Mouse (Mus musculus): ENCODE data around the gene Rilp. TPM values are rescaled to one million over a fixed set of nuclear protein-coding genes. Genes with fewer than 3 reads are reported as not detected.

Gene Rilp
- polyA plus RNA-seq, 1 experiment from 2014 or later: 2.0 TPM

GRCm38 (mm10) chr11:75465051-75465450 lies 44.8 kb upstream of the Rilp start:
- no peak overlapping the region for H3K4me3 ChIP-seq (ENCODE audit: low read length)
- 86% methylated on average over 6 of the region's 6 CpGs for WGBS

GRCm38 (mm10) chr11:75466731-75467505 lies 43.0 kb upstream of the Rilp start:
- no peak overlapping the region for H3K4me3 ChIP-seq (ENCODE audit: low read length)
- peaks cover 14% of the 10 kb centered on the region for H3K36me3 ChIP-seq (ENCODE audit: insufficient read depth, low read length)
- 96% methylated on average over 4 of the region's 4 CpGs for WGBS
- no peak overlapping the region for H3K27ac ChIP-seq (ENCODE audit: low read length)
- no peak overlapping the region for H3K4me2 ChIP-seq (replicated peaks; ENCODE audit: low read depth, low read length)
- H3K9ac ChIP-seq (replicated peaks; ENCODE audit: low read length): no peak overlapping the region
- ATAC-seq (ENCODE audit: low FRiP score, low TSS enrichment): no peak
- peaks cover 3% of the 10 kb centered on the region for H3K9me3 ChIP-seq (ENCODE audit: low read length)
- peaks cover 33% of the 10 kb centered on the region for H3K4me1 ChIP-seq (ENCODE audit: insufficient read depth, low read length)
- H3K27me3 ChIP-seq (ENCODE audit: insufficient read depth, low read length): no peaks in the 10 kb centered on the region

More at GRCm38 (mm10) chr11:75465051-75465450, 44.8 kb upstream of the Rilp start:
- no peak for ATAC-seq (ENCODE audit: low FRiP score, low TSS enrichment)
- H3K4me2 ChIP-seq (replicated peaks; ENCODE audit: low read depth, low read length): no peak overlapping the region
- H3K27ac ChIP-seq (ENCODE audit: low read length): no peak overlapping the region
- peaks cover 36% of the 10 kb centered on the region for H3K4me1 ChIP-seq (ENCODE audit: insufficient read depth, low read length)
- peaks cover 3% of the 10 kb centered on the region for H3K9me3 ChIP-seq (ENCODE audit: low read length)
- peaks cover 14% of the 10 kb centered on the region for H3K36me3 ChIP-seq (ENCODE audit: insufficient read depth, low read length)
- H3K27me3 ChIP-seq (ENCODE audit: insufficient read depth, low read length): no peaks in the 10 kb centered on the region
- H3K9ac ChIP-seq (replicated peaks; ENCODE audit: low read length): no peak overlapping the region

- Histone ChIP-seq H3K4me2 (replicated peaks; ENCODE audit: low read depth, low read length) (peak overlapping the region; percentile 66), H3K27me3 (ENCODE audit: insufficient read depth, low read length) (no peaks in the 10 kb centered on the region), H3K9ac (replicated peaks; ENCODE audit: low read length) (peak overlapping the region; percentile 68), H3K4me3 (ENCODE audit: low read length) (peak overlapping the region; percentile 47), H3K9me3 (ENCODE audit: low read length) (peaks cover 3% of the 10 kb centered on the region), H3K36me3 (ENCODE audit: insufficient read depth, low read length) (peaks cover 14% of the 10 kb centered on the region), H3K4me1 (ENCODE audit: insufficient read depth, low read length) (peaks cover 26% of the 10 kb centered on the region), H3K27ac (ENCODE audit: low read length) (0 out of 2 replicates have a peak overlapping the region, but pooled peaks have one; percentile 9)
- WGBS: 18% methylated on average over 19 of the region's 19 CpGs
- ATAC-seq (ENCODE audit: low FRiP score, low TSS enrichment): peak; percentile 81
Measured at GRCm38 (mm10) chr11:75467512-75468215, 42.2 kb upstream of the Rilp start.

GRCm38 (mm10) chr11:75468410-75468809 lies 41.5 kb upstream of the Rilp start:
- no peak overlapping the region for H3K27ac ChIP-seq (ENCODE audit: low read length)
- peak overlapping the region; percentile 68 for H3K9ac ChIP-seq (replicated peaks; ENCODE audit: low read length)
- peak; percentile 29; the same call in 1 of the 2 replicates for ATAC-seq (ENCODE audit: low FRiP score, low TSS enrichment)
- no peaks in the 10 kb centered on the region for H3K27me3 ChIP-seq (ENCODE audit: insufficient read depth, low read length)
- peak overlapping the region; percentile 47 for H3K4me3 ChIP-seq (ENCODE audit: low read length)
- H3K4me1 ChIP-seq (ENCODE audit: insufficient read depth, low read length): peaks cover 18% of the 10 kb centered on the region
- peak overlapping the region; percentile 66 for H3K4me2 ChIP-seq (replicated peaks; ENCODE audit: low read depth, low read length)
- WGBS: 52% methylated on average over 7 of the region's 7 CpGs
- H3K36me3 ChIP-seq (ENCODE audit: insufficient read depth, low read length): peaks cover 14% of the 10 kb centered on the region
- H3K9me3 ChIP-seq (ENCODE audit: low read length): peaks cover 3% of the 10 kb centered on the region

- no peak for ATAC-seq (ENCODE audit: low FRiP score, low TSS enrichment)
- Histone ChIP-seq H3K4me2 (replicated peaks; ENCODE audit: low read depth, low read length) (no peak overlapping the region), H3K9ac (replicated peaks; ENCODE audit: low read length) (no peak overlapping the region), H3K27me3 (ENCODE audit: insufficient read depth, low read length) (no peaks in the 10 kb centered on the region), H3K9me3 (ENCODE audit: low read length) (peaks cover 3% of the 10 kb centered on the region), H3K27ac (ENCODE audit: low read length) (no peak overlapping the region), H3K4me3 (ENCODE audit: low read length) (no peak overlapping the region), H3K36me3 (ENCODE audit: insufficient read depth, low read length) (peaks cover 14% of the 10 kb centered on the region), H3K4me1 (ENCODE audit: insufficient read depth, low read length) (peaks cover 13% of the 10 kb centered on the region; the same call in 1 of the 2 replicates)
- 86% methylated on average over 4 of the region's 4 CpGs for WGBS
Measured at GRCm38 (mm10) chr11:75469261-75469660, 40.6 kb upstream of the Rilp start.

- Histone ChIP-seq H3K4me1 (ENCODE audit: insufficient read depth, low read length) (peaks cover 13% of the 10 kb centered on the region; the same call in 1 of the 2 replicates), H3K27ac (ENCODE audit: low read length) (no peak overlapping the region), H3K27me3 (ENCODE audit: insufficient read depth, low read length) (no peaks in the 10 kb centered on the region), H3K36me3 (ENCODE audit: insufficient read depth, low read length) (peaks cover 8% of the 10 kb centered on the region; the same call in 1 of the 2 replicates), H3K4me3 (ENCODE audit: low read length) (no peak overlapping the region), H3K4me2 (replicated peaks; ENCODE audit: low read depth, low read length) (no peak overlapping the region), H3K9me3 (ENCODE audit: low read length) (peaks cover 3% of the 10 kb centered on the region), H3K9ac (replicated peaks; ENCODE audit: low read length) (no peak overlapping the region)
- 72% methylated on average over 3 of the region's 3 CpGs for WGBS
- ATAC-seq (ENCODE audit: low FRiP score, low TSS enrichment): no peak
Measured at GRCm38 (mm10) chr11:75470675-75471074, 39.2 kb upstream of the Rilp start.

- no peak overlapping the region for H3K4me3 ChIP-seq (ENCODE audit: low read length)
- no peak overlapping the region for H3K27ac ChIP-seq (ENCODE audit: low read length)
- H3K9me3 ChIP-seq (ENCODE audit: low read length): no peaks in the 10 kb centered on the region
- H3K4me1 ChIP-seq (ENCODE audit: insufficient read depth, low read length): peaks cover 9% of the 10 kb centered on the region; the same call in 1 of the 2 replicates
- H3K36me3 ChIP-seq (ENCODE audit: insufficient read depth, low read length): no peaks in the 10 kb centered on the region
- ATAC-seq (ENCODE audit: low FRiP score, low TSS enrichment): no peak
- H3K9ac ChIP-seq (replicated peaks; ENCODE audit: low read length): no peak overlapping the region
- H3K27me3 ChIP-seq (ENCODE audit: insufficient read depth, low read length): no peaks in the 10 kb centered on the region; the same call in 1 of the 2 replicates
- WGBS: 77% methylated on average over 11 of the region's 11 CpGs
- no peak overlapping the region for H3K4me2 ChIP-seq (replicated peaks; ENCODE audit: low read depth, low read length)
Measured at GRCm38 (mm10) chr11:75472469-75473081, 37.3 kb upstream of the Rilp start.

GRCm38 (mm10) chr11:75473376-75473775 lies 36.5 kb upstream of the Rilp start:
- Histone ChIP-seq H3K27ac (ENCODE audit: low read length) (no peak overlapping the region), H3K27me3 (ENCODE audit: insufficient read depth, low read length) (no peaks in the 10 kb centered on the region; the same call in 1 of the 2 replicates), H3K4me1 (ENCODE audit: insufficient read depth, low read length) (peaks cover 3% of the 10 kb centered on the region; the same call in 1 of the 2 replicates), H3K4me3 (ENCODE audit: low read length) (no peak overlapping the region), H3K9ac (replicated peaks; ENCODE audit: low read length) (no peak overlapping the region), H3K9me3 (ENCODE audit: low read length) (no peaks in the 10 kb centered on the region), H3K36me3 (ENCODE audit: insufficient read depth, low read length) (no peaks in the 10 kb centered on the region), H3K4me2 (replicated peaks; ENCODE audit: low read depth, low read length) (no peak overlapping the region)
- ATAC-seq (ENCODE audit: low FRiP score, low TSS enrichment): no peak
- WGBS: 58% methylated on average over 7 of the region's 7 CpGs

- Histone ChIP-seq H3K4me2 (replicated peaks; ENCODE audit: low read depth, low read length) (peak overlapping the region; percentile 40), H3K4me1 (ENCODE audit: insufficient read depth, low read length) (peaks cover 12% of the 10 kb centered on the region), H3K27me3 (ENCODE audit: insufficient read depth, low read length) (no peaks in the 10 kb centered on the region), H3K9ac (replicated peaks; ENCODE audit: low read length) (no peak overlapping the region), H3K27ac (ENCODE audit: low read length) (no peak overlapping the region), H3K4me3 (ENCODE audit: low read length) (peak overlapping the region; percentile 100), H3K36me3 (ENCODE audit: insufficient read depth, low read length) (peaks cover 22% of the 10 kb centered on the region), H3K9me3 (ENCODE audit: low read length) (no peaks in the 10 kb centered on the region)
- peak; percentile 31; the same call in 1 of the 2 replicates for ATAC-seq (ENCODE audit: low FRiP score, low TSS enrichment)
- WGBS: 16% methylated on average over 3 of the region's 3 CpGs
Measured at GRCm38 (mm10) chr11:75486192-75486591, 23.7 kb upstream of the Rilp start.
